Mouse (Mus musculus) right cerebral cortex, postnatal 36 days (tissue): Measurements from ENCODE around the gene Tax1bp3.
A peak's percentile ranks its signal among the peaks of the same experiment; 100 is the strongest.

Source experiments
- DNase-seq, 2 experiments: peaks; one replicate each; pipeline ENCODE4 v3.0.0; 2022; ENCODE audit warnings: low spot score in 2 of 2, mixed read lengths in 1 of 2

Gene Tax1bp3

GRCm38 (mm10) chr11:73176608-73177508 lies at the start of gene Tax1bp3, which contains the start of gene Emc6:
Gene Tax1bp3, plus strand, starts transcription at chr11:73177083.
Gene Emc6, minus strand, starts transcription at chr11:73177037.
- peak; percentile 93 for DNase-seq

GRCm38 (mm10) chr11:73131020-73131419 lies 45.9 kb upstream of the Tax1bp3 start:
- peak in 1 of 2 experiments; percentile 13 for DNase-seq

DNA sequence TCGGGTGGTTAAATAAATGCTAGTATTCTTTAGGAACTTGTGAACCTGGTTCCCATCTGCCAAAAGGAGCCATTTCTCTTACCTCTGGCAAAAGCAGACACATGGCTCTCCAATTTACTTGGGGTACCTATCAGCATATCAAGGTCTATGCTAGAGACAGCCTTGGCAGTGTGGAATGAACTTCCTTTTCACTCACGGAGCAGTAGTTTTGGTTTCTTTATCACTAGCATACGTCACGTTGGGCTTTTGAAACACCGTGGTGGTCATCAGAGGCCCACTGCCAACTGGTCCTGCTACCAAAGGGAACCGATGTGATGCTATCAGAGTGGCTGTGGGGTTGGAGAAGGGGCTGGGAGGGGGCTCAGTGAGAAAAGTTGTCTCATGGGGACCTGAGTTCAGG lies 43.9 kb upstream of the Tax1bp3 start:
- no peak for DNase-seq

DNA sequence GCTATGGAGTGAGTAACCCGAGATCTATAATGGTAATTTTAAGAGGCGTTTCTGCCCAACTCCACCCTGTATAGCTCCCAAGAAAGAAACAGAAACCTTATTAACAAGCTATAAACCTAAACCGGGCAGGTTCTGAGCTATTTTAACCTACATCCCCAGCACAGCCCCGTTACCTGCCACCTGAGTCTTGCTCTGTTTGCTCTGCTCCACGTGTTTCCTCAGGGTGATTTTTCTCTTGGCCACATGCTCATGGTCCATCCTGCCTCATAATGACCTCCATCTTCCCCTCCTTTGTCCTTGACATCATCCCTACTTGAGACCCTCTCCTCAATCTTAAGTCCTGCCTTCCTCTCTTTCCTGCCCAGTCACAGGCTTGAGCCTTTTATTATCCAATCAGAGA lies 42.7 kb upstream of the Tax1bp3 start:
- DNase-seq: no peak

DNA sequence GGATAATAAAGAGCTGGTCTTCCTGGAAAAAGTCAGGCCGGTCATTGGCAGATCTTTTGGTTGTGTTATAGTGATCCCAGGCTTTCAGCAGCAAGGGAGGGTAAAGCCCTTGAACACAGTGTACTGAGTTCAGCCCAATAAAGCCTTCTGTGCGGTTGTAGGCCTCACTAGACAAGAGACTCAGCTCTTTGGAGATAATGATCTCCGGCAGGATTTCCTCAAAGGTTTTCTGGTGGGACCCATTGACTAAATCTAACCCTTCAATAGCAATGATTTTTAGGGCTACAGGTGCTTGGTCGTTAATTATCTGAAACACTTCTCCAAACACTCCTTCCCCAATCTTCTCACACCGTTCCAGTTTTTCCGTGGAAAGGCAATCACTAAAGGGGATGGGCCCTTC lies 40.3 kb upstream of the Tax1bp3 start:
- DNase-seq: no peak

DNA sequence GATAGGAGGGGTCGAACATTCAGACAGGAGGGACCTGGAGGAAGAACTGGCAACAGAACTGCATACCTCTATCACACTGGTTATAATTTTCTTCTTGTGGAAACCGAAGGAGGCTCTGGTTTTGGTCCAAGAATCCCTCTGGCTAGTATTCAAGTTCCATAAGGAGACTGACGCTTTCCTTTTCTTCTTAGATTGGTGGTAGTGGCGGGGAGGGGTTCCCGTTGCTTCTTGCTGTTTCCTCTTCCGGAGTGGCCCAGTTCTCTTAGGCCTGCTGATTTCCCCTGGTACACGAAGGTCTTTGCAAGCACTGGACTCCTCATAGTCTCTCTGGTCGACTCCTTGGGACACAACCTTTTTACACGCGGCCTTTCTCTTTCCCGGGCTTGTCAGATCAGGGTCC lies 39.8 kb upstream of the Tax1bp3 start:
- no peak for DNase-seq

GRCm38 (mm10) chr11:73137591-73138501 lies 39.0 kb upstream of the Tax1bp3 start, which contains the start of gene Haspin:
Gene Haspin, minus strand, starts transcription at chr11:73138294.
- DNase-seq: peak; percentile 63 to 77

- no peak for DNase-seq
These were observed 32.6 kb upstream of the Tax1bp3 start for GRCm38 (mm10) chr11:73144261-73144681.

GRCm38 (mm10) chr11:73146026-73146974 lies 30.6 kb upstream of the Tax1bp3 start:
- no peak for DNase-seq

DNA sequence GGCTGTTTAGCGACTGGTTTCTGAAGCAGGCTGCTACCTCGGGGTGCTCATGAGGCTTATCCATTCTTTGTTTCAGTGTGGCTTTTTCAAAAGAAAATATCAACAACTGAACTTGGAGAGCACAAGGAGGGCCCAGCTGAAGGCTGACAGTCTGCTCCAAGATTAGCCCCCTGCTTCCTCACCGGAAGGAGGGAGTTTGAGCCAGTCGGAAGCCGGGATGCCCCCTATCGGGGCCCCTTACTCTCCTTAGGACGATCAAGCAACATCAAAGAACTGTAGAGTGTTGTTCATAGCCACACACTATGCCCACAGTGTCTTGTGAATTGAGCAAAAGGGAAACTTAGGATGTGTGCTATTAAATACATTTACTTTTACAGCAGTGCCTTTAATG lies 29.9 kb upstream of the Tax1bp3 start:
- no peak for DNase-seq

- no peak for DNase-seq
These were observed 28.7 kb upstream of the Tax1bp3 start for GRCm38 (mm10) chr11:73148209-73148608.

DNA sequence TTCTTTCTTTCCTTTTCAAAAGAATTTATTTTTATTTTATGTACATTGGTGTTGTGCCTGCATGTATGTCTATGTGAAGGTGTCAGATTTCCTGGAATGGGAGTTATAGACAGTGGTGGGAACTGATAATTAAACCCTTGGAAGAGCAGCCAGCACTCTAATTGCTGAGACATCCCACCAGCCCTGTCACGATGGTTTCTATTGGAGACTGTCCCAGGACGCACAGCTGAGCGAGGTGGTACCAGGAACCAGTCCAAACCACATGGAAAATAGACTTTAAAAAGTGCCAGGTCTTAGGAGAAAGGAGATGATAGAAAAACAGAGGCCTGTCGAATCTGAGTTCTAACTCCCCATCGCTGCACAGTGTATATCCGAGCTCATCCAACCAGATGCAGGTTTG lies 21.8 kb upstream of the Tax1bp3 start:
- DNase-seq: no peak

GRCm38 (mm10) chr11:73159957-73160810 lies 16.7 kb upstream of the Tax1bp3 start, which contains the start of gene P2rx5:
Gene P2rx5, plus strand, starts transcription at chr11:73160421.
- DNase-seq: no peak

DNA sequence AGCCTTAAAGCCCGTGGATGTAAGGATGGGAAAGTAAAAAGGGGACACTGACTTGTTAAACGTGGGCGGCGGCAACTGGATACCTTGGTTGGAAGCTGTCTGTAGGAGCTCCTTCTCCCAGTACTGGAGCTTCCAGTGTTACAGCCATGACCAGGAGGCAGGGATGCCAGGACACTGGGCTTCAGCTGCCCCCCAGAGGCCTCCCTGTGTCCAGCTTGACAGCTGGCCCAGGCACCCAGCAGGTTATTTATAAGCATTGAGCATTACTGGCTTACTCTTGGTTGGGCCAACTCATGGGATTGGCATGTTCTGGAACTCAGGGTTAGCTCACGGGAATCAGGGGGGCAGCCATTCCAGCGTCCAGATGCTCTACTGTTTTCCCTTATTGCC lies 16.1 kb upstream of the Tax1bp3 start:
- no peak for DNase-seq

DNA sequence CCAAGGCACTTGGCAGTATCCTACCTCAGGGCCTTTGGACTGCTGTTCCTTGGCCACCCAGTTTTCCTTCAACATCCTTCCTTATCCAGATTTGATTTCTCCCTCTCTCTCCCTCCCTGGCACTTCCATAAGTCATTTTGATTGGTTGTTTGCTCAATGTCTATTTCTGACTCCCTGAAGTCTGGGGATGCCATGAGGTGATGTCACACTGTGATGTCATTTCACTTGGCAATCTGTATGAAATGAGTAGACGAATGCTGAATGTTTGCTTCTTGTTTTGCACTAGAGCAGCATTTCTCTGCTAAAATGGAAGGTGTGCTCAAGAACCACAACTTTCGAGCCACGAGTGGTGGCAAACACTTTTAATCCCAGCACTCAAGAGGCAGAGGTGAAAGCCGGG lies 15.3 kb upstream of the Tax1bp3 start:
- no peak for DNase-seq

GRCm38 (mm10) chr11:73162284-73162683 lies 14.6 kb upstream of the Tax1bp3 start:
- no peak for DNase-seq

- no peak for DNase-seq
These were observed 8.8 kb upstream of the Tax1bp3 start for GRCm38 (mm10) chr11:73168071-73168470.

GRCm38 (mm10) chr11:73168576-73168975 lies 8.3 kb upstream of the Tax1bp3 start:
- DNase-seq: no peak

- DNase-seq: peak; percentile 19 to 25
These were observed 7.7 kb upstream of the Tax1bp3 start for GRCm38 (mm10) chr11:73169231-73169630.

DNA sequence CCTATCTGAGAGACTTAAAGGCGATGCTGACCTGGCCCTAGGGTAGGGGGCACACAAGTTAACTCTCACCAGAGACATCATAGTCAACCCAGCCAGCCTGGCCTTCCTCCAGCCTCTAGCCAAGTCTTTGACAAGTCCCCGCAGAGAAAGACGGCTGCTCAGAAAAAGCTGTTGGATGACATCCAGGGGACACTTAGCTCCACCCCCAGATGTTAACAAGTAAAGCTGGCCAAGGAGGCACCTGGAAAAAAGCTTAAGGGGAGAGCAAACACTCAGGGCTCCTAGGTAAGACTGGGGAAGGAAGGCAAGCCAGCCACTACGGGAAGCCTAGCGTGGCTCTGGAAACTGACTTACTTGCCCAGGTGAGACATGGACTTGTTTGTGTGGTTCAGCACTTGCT lies 4.7 kb upstream of the Tax1bp3 start:
- DNase-seq: no peak
